Comparison of ENCODE assay signal across 8 mouse cellular contexts in genomic region chr12:111878213-111878612, GRCm38 (mm10). TPM values are rescaled to one million over a fixed set of nuclear protein-coding genes. Genes with fewer than 3 reads are reported as not detected.
DNase-seq lines count a peak whose midpoint lies in the region; ATAC-seq and TF ChIP-seq lines count a peak whose summit lies in the region.

No protein-coding gene starts in this region.

- TF ChIP-seq CTCF in bone marrow, adult 2 months (IDR thresholded peaks at IDR 0.05; ENCODE audit: control insufficient read depth, insufficient read depth, low read length) = peak; percentile 96
- no peak for TF ChIP-seq CTCF in thymus, adult 2 months (IDR thresholded peaks at IDR 0.05; ENCODE audit: borderline replicate concordance, control insufficient read depth, extremely low read depth, insufficient read depth, low read length, poor library complexity)

- WGBS in bone marrow, adult 2 months = 11% methylated on average over 3 of the region's 3 CpGs
- WGBS in embryonic facial prominence, embryonic 14.5 days = 13% methylated on average over 3 of the region's 3 CpGs
- WGBS in heart, embryonic 12.5 days = 14% methylated on average over 3 of the region's 3 CpGs
- 23% methylated on average over 3 of the region's 3 CpGs for WGBS in kidney, embryonic 16.5 days
- 9% methylated on average over 3 of the region's 3 CpGs for WGBS in liver, embryonic 15.5 days (ENCODE audit: insufficient replicate concordance)
- WGBS in neural tube, embryonic 13.5 days = 14% methylated on average over 3 of the region's 3 CpGs
- 26% methylated on average over 3 of the region's 3 CpGs for WGBS in thymus, adult 2 months

- peak; percentile 77 for ATAC-seq in CD4-positive, CD25-positive, alpha-beta regulatory T cell, adult 4 months
- ATAC-seq in embryonic facial prominence, embryonic 14.5 days (ENCODE audit: low read depth) = 0 out of 2 replicates have a peak, but pooled peaks have one; percentile 68
- ATAC-seq in heart, embryonic 12.5 days (ENCODE audit: insufficient number of reproducible peaks, low FRiP score) = peak; percentile 40; the same call in 1 of the 2 replicates
- peak; percentile 69 for ATAC-seq in kidney, embryonic 16.5 days (ENCODE audit: low FRiP score, low TSS enrichment)
- peak; percentile 63; the same call in 1 of the 2 replicates for ATAC-seq in liver, embryonic 15.5 days (ENCODE audit: insufficient read depth)
- peak; percentile 72; the same call in 1 of the 2 replicates for ATAC-seq in neural tube, embryonic 13.5 days (ENCODE audit: low read depth)

- H3K27ac ChIP-seq in bone marrow, adult 2 months (ENCODE audit: control insufficient read depth, insufficient read depth, low read depth, low read length, poor library complexity) = no peak overlapping the region
- no peak overlapping the region for H3K27ac ChIP-seq in embryonic facial prominence, embryonic 14.5 days (replicated peaks; ENCODE audit: low read depth, low read length)
- no peak overlapping the region for H3K27ac ChIP-seq in heart, embryonic 12.5 days (ENCODE audit: poor library complexity, severe bottlenecking)
- no peak overlapping the region for H3K27ac ChIP-seq in kidney, embryonic 16.5 days (ENCODE audit: low read length)
- H3K27ac ChIP-seq in liver, embryonic 15.5 days (replicated peaks) = no peak overlapping the region
- no peak overlapping the region for H3K27ac ChIP-seq in neural tube, embryonic 13.5 days (replicated peaks)
- no peak overlapping the region for H3K27ac ChIP-seq in thymus, adult 2 months (ENCODE audit: control insufficient read depth, insufficient read depth, low read length)

- no peaks in the 10 kb centered on the region for H3K27me3 ChIP-seq in embryonic facial prominence, embryonic 14.5 days (replicated peaks; ENCODE audit: control insufficient read depth, insufficient read depth, low read length)
- no peaks in the 10 kb centered on the region for H3K27me3 ChIP-seq in heart, embryonic 12.5 days (replicated peaks)
- no peaks in the 10 kb centered on the region for H3K27me3 ChIP-seq in kidney, embryonic 16.5 days (ENCODE audit: insufficient read depth, low read length)
- no peaks in the 10 kb centered on the region for H3K27me3 ChIP-seq in liver, embryonic 15.5 days
- H3K27me3 ChIP-seq in neural tube, embryonic 13.5 days = no peaks in the 10 kb centered on the region
- no peaks in the 10 kb centered on the region for H3K27me3 ChIP-seq in thymus, adult 2 months (ENCODE audit: control insufficient read depth, insufficient read depth, low read length)

- TF ChIP-seq POLR2A in bone marrow, adult 2 months (IDR thresholded peaks at IDR 0.05; ENCODE audit: borderline replicate concordance, control insufficient read depth, low read depth, low read length) = no peak
- no peak for TF ChIP-seq POLR2A in thymus, adult 2 months (IDR thresholded peaks at IDR 0.05; ENCODE audit: control insufficient read depth, extremely low read depth, insufficient read depth, low read length, poor library complexity)

- H3K9me3 ChIP-seq in embryonic facial prominence, embryonic 14.5 days (ENCODE audit: control insufficient read depth, low read length) = no peaks in the 10 kb centered on the region
- H3K9me3 ChIP-seq in heart, embryonic 12.5 days (replicated peaks) = no peaks in the 10 kb centered on the region
- H3K9me3 ChIP-seq in kidney, embryonic 16.5 days (ENCODE audit: low read length) = no peaks in the 10 kb centered on the region
- no peaks in the 10 kb centered on the region for H3K9me3 ChIP-seq in liver, embryonic 15.5 days (replicated peaks)
- H3K9me3 ChIP-seq in neural tube, embryonic 13.5 days = no peaks in the 10 kb centered on the region

- no peak overlapping the region for H3K4me2 ChIP-seq in embryonic facial prominence, embryonic 14.5 days (ENCODE audit: low read depth, low read length)
- H3K4me2 ChIP-seq in heart, embryonic 12.5 days = no peak overlapping the region
- H3K4me2 ChIP-seq in kidney, embryonic 16.5 days (replicated peaks; ENCODE audit: low read depth, low read length) = no peak overlapping the region
- H3K4me2 ChIP-seq in liver, embryonic 15.5 days = no peak overlapping the region
- no peak overlapping the region for H3K4me2 ChIP-seq in neural tube, embryonic 13.5 days

- no peaks in the 10 kb centered on the region for H3K36me3 ChIP-seq in embryonic facial prominence, embryonic 14.5 days (ENCODE audit: control insufficient read depth, insufficient read depth, low read length)
- H3K36me3 ChIP-seq in heart, embryonic 12.5 days = no peaks in the 10 kb centered on the region
- H3K36me3 ChIP-seq in kidney, embryonic 16.5 days (ENCODE audit: insufficient read depth, low read length) = no peaks in the 10 kb centered on the region
- H3K36me3 ChIP-seq in liver, embryonic 15.5 days (replicated peaks) = no peaks in the 10 kb centered on the region
- no peaks in the 10 kb centered on the region for H3K36me3 ChIP-seq in neural tube, embryonic 13.5 days
- no peaks in the 10 kb centered on the region for H3K36me3 ChIP-seq in thymus, adult 2 months (ENCODE audit: control insufficient read depth, insufficient read depth, low read length)

- peak; percentile 75 for DNase-seq in embryonic facial prominence, embryonic 14.5 days (ENCODE audit: low spot score)
- peak; percentile 83 for DNase-seq in thymus, adult 2 months

- no peak overlapping the region for H3K4me3 ChIP-seq in bone marrow, adult 2 months (replicated peaks; ENCODE audit: control insufficient read depth, low read depth, low read length)
- H3K4me3 ChIP-seq in embryonic facial prominence, embryonic 14.5 days (ENCODE audit: low read depth, low read length) = no peak overlapping the region
- no peak overlapping the region for H3K4me3 ChIP-seq in heart, embryonic 12.5 days
- H3K4me3 ChIP-seq in kidney, embryonic 16.5 days (ENCODE audit: low read length) = no peak overlapping the region
- H3K4me3 ChIP-seq in liver, embryonic 15.5 days (replicated peaks) = no peak overlapping the region
- no peak overlapping the region for H3K4me3 ChIP-seq in neural tube, embryonic 13.5 days
- H3K4me3 ChIP-seq in thymus, adult 2 months (ENCODE audit: control insufficient read depth, insufficient read depth, low read length) = no peak overlapping the region

- H3K9ac ChIP-seq in embryonic facial prominence, embryonic 14.5 days (ENCODE audit: low read depth, low read length) = no peak overlapping the region
- H3K9ac ChIP-seq in heart, embryonic 12.5 days = no peak overlapping the region
- no peak overlapping the region for H3K9ac ChIP-seq in kidney, embryonic 16.5 days (replicated peaks; ENCODE audit: low read length)
- no peak overlapping the region for H3K9ac ChIP-seq in liver, embryonic 15.5 days
- H3K9ac ChIP-seq in neural tube, embryonic 13.5 days = no peak overlapping the region

- H3K4me1 ChIP-seq in bone marrow, adult 2 months (ENCODE audit: control insufficient read depth, insufficient read depth, low read length) = no peaks in the 10 kb centered on the region
- no peaks in the 10 kb centered on the region for H3K4me1 ChIP-seq in embryonic facial prominence, embryonic 14.5 days (ENCODE audit: control insufficient read depth, insufficient read depth, low read length)
- peaks cover 24% of the 10 kb centered on the region for H3K4me1 ChIP-seq in heart, embryonic 12.5 days (replicated peaks)
- H3K4me1 ChIP-seq in kidney, embryonic 16.5 days (ENCODE audit: insufficient read depth, low read length) = peaks cover 6% of the 10 kb centered on the region
- H3K4me1 ChIP-seq in liver, embryonic 15.5 days (replicated peaks) = peaks cover 8% of the 10 kb centered on the region
- H3K4me1 ChIP-seq in neural tube, embryonic 13.5 days (replicated peaks) = no peaks in the 10 kb centered on the region
- no peaks in the 10 kb centered on the region; the same call in 1 of the 2 replicates for H3K4me1 ChIP-seq in thymus, adult 2 months (replicated peaks; ENCODE audit: control insufficient read depth, insufficient read depth, low read length)

RNA-seq across cellular contexts. Expression of gene Ppp1r13b, which starts 29.7 kb away (rescaled TPM):
- polyA plus RNA-seq in CD4-positive, CD25-positive, alpha-beta regulatory T cell, adult 4 months (2017; shearing (Covaris generic)) = 10 to 100 TPM; 10.7 to 15.1 TPM
- polyA plus RNA-seq in bone marrow, adult 2 months (2011; ENCODE audit: insufficient read depth, insufficient read length, low replicate concordance, missing spikeins) = 9.6 and 10.9 TPM in 2 replicates
- polyA plus RNA-seq in embryonic facial prominence, embryonic 14.5 days (2014; fragmentation: Nextera tagmentation; extraction: Ambion mirVana) = 15.3 and 17.2 TPM in 2 replicates
- 17.9 and 19.8 TPM in 2 replicates for polyA plus RNA-seq in heart, embryonic 12.5 days (2016; fragmentation: Nextera tagmentation; extraction: Ambion mirVana)
- polyA plus RNA-seq in kidney, embryonic 16.5 days (2015; fragmentation: Nextera tagmentation; extraction: Ambion mirVana) = 7.4 and 14.7 TPM in 2 replicates
- 3.6 and 3.7 TPM in 2 replicates for polyA plus RNA-seq in liver, embryonic 15.5 days (2015; fragmentation: Nextera tagmentation; extraction: Ambion mirVana)
- 24.1 and 26.9 TPM in 2 replicates for polyA plus RNA-seq in neural tube, embryonic 13.5 days (2015; fragmentation: Nextera tagmentation; extraction: Ambion mirVana)
- 28.1 and 30.1 TPM in 2 replicates for polyA plus RNA-seq in thymus, adult 2 months (2012; rRNA removed)
